Mouse (Mus musculus) spleen, postnatal 4 days (tissue): ENCODE measurements around the gene Itpka.
"Not testable (repeated sequence)": the region's sequence is repeated elsewhere in the genome, so short reads cannot be mapped to it uniquely, and the experiment has no call there.

Source experiments
- DNase-seq, 2 experiments: peaks; one replicate each; pipeline ENCODE4 v3.0.0; 2022; ENCODE audit warnings: low spot score in 2 of 2

The Itpka gene

DNA sequence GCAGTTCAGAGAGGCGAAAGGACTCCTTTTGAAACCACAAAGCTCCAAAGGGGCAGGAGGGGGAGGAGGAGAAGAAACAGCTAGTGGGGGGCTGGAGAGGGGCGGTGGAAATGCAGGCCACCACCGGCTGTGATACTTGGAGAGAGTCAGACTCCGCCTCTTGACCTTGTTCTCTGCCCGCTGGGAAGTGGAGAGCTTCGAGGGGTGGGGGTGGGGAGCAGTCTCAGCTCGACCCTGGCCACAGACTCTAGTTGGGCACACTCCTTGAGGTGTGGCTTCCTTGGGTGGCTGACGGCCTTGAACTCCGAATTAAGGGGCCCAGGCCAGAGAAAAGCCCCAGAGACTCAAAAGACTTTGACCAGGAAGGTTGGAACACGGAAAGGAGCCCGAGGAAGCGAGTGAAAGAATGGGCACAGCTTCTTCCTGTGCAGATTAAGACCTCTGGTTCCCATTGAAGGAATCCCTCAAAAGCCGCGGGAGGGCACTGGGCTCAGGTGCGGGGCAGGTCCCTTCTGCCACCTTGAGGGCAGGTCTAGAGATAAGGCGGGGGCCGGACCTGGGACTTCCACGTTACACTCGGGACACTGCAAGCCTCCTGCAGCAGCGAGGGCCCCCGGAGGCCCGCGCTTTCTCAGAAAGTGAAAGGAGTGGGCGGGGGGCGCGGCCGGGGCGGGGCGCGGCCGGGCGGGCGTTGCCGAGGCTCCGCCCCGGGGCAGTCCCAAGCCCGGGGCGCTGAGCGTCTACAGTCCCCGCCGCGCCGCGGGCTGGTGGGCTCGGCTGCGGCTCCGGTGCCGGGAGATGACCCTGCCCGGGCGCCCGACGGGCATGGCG, at the start of gene Itpka:
TSS of gene Itpka (plus strand) at position 757 of the 831 bp plus-strand sequence.
- peak; percentile 60 to 83 for DNase-seq

DNA sequence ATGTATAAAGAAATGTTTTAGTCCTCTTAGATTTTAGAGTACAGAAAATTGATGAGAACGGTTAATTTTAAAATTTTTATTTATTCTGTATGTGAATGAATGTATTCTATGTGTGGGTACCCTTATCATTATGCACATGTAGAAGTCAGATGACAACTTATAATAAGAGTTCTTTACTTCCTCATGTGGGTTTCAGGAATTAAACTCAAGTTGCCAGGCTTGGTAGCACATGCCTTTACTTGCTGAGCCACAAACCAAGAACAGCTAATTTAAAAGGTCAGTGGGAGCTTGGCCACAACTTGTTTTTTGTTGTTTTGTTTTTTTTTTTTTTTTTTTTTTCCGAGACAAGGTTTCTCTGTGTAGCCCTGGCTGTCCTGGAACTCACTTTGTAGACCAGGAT, 47.3 kb upstream of the Itpka start:
- DNase-seq = no peak

DNA sequence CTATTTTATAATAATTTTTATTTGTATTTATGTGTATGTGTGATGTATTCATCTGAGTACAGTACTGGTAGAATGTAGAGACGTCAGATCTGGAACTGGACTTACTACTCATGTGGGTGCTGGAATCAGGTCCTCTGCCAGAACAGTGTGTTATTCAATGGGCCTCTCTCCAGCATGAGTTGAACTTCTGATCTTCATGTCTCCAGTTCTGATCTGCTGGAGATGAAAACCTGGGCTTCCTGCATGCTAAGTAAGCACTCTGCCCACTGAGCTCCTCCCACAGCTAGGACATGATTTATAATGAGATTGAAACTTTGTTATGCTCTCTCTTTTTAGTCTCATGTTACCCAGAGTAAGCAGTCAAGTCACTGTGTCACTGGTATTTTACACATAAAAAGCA, 46.0 kb upstream of the Itpka start:
- no peak for DNase-seq

DNA sequence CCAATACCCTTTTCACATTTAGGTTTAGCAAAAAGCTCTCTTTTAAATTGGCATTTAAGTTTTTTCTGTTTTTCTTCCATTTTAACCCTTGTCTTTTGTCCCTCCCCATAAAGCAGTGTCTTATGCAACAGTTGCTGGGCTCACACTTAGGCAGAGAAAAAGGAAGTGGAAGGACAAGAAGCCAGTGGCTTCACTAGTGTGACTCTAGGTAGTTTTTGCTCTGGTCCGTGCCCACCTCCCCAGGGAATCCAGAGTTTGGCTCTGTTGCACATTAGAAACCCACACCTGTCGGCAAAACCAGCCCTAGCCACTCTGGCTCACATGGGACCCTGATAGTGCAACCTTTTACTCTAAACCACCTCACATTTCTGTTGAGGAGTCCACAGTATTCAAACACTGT, 43.7 kb upstream of the Itpka start:
- DNase-seq = peak; percentile 59 to 70

DNA sequence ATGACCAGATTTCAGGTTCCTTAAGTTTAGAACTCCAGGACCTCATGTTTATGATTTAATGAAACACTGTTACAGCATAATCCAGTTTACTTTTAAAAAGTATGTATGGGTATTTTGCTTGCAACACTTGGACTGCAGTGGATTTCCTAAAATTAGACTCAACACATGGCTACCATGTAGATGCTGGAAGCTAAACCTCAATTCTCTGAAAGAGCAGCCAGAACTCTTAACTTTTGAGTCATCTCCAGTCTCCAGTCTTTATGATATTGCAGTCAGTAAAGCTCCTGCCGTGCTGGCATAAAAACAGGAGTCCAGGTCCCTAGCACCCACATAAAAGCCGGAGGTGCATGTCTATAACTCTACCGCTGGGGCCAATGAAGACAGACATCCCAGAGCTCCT, 42.2 kb upstream of the Itpka start:
- DNase-seq = no peak

DNA sequence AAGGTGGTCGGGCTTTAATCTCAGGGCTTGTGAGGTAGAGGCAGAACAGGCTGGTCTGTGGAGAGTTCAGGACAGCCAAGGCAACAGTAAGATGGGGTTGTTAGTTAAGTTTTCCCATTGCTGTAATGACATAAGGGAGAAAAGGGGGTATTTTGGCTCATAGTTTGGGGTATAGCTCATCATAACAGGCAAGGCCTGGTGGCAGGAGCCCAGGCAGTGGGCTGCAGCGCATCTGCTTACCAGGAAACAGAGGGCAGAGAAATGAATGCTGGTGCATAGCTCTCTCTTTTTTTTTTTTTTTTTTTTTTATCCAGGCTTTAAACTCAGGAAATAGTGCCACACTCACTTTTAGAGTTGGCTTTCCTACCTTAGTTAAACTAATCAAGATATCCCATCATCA, 39.0 kb upstream of the Itpka start:
- DNase-seq = no peak

DNA sequence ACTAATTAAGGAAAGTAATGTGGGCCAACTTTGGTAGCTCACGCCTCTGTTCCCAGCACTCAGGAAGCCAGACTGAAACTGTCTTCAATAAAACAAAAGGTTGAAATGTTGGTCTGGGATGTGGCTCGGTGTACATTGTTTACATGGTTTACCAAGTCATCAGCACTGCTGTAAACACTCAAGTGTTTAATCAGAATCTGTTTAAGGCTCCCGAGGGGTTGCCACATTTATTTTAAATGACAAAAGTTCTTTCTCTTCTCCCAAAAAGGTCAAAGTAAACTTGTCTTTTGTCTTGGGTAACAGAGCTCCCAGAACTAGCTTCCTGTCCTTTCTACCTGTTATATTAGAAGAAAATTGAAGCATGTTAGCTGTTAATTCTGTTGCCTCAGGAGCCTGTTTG, 34.5 kb upstream of the Itpka start:
- no peak for DNase-seq

DNA sequence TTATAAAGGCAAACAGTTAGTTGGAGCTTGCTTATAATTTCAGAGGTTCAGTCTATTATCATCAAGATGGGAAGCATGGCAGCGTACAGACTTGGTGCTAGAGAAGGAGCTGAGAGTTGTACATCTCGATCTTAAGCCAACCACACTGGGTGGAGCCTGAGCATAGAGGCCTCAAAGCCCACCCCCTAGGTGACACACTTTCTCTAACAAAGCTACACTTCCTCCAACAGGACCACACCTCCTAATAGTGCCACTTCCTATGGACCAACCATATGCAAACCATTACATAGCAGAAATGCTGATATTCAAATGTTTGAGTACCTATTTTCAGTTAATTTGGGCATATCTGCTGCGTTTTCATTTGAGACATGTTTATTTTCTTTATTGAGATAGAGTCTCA, 32.1 kb upstream of the Itpka start:
- DNase-seq = no peak

DNA sequence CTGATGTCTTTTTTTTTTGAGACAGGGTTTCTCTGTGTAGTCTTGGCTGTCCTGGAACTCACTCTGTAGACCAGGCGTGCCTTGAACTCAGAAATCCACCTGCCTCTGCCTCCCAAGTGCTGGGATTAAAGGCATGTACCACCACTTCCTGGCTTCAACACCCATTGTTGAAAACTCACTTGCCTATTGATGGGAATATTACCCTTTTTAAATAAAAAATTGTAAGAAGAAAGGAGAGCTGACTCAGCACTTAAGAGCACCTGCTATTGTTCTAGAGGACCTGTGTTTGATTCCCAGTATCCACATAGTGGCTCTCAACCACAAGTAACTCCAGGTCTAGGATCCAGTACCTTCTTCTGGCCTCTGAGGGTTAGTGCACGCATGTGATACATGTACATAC, 26.3 kb upstream of the Itpka start:
- DNase-seq = not testable (repeated sequence)

DNA sequence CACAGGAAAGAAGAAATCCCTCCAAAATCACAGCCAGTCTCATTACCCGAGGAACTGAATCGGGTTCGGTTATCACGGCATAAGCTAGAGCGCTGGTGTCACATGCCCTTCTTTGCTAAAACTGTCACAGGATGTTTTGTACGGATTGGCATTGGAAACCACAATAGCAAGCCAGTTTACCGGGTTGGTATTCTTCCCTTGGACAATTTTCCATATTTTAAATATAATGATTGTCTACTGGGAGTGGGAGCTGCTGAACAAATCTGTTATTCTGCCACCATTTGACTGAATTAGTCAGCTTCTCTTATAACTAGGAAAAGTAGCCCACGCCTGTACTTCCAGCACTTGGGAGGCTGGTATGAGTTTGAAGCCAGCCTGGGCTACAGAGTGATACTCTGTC, 21.1 kb upstream of the Itpka start:
- no peak for DNase-seq

DNA sequence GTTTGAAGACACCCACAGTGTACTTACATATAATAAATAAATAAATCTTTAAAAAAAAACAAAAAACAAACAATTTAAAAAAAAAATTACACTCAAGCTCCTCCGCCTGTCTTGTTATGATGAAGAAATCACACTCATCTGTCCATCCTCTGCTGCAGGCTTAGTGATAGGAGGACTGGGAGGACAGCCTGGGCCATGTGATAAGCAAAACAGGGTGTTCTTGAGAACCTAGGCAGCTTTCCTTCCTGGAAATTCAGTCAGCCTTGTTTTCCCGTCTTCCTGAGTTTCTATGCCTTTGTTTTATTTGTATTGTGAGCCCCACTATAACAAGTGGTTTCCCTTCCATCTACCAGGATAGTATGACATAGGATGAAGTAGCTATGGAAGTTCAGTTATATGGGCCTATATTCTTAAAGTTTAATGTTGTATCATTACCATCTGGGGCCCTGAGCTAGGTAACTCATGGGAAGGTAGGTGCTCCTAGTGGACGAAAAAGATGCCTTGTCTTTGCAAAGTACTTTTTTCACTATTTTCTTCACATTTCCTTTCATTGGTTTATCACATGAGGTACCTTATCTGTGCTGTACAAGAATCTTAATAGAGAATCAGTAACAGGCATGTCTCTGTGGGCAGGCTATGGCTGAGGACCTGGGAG, 14.2 kb upstream of the Itpka start:
- DNase-seq = no peak

DNA sequence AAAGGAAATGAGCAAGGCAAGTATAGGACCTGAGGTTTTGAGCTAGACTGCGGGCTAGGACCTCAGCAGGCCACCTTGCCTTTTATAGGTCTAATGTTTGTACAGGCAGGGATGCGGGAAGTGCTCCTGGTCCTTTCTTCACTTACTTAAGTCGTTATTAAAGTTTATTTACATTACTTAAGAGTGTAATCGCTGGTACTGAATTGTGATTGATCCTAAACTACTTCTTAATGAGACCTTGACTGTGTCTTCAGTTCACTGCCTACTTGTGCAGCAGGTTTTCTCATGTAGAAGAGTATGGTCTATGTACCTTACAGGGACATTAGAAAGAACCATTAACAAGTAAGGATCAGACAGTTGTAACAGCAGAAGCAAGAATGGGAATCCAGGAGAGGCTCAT, 11.4 kb upstream of the Itpka start:
- DNase-seq = no peak

DNA sequence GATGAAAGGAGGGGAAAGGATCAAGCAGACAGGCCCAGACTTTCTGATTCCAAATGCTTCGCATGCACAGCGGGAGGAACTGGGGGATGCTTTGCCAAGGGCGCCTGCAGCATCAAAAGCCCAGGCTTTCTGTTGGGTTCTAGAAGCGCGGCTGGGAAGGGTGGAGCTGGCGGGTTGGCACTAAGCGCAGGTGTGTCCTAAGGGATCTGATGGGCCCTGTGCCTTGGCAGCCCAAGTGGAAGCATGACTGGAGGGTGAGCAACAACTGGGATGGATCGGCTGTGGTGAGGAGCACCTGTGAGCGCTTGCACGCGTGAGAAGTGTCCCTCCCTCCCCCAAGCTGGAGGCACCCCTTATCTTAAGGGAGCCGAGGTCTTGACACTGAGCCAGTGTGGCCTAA, 5.0 kb upstream of the Itpka start:
- DNase-seq = no peak

DNA sequence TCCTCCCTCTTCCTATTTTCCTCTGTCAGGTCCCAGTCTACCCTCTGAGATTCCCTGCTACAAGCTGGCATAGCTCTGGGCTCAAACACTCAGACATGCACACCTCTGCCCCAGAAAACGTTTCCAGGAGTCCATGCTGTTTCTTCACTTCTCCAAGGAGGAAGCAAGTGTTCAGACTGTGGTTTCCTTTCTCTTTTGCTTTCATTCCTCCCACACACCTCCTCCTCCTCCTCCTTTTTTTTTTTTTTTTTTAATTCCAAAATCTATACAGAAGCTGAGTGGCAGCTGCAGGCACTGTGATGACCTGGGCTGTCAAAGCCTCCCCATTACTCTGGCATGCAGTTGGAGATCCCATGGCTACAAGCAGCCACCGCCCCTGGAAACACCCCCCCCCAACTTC, 1.6 kb upstream of the Itpka start:
- no peak for DNase-seq

DNA sequence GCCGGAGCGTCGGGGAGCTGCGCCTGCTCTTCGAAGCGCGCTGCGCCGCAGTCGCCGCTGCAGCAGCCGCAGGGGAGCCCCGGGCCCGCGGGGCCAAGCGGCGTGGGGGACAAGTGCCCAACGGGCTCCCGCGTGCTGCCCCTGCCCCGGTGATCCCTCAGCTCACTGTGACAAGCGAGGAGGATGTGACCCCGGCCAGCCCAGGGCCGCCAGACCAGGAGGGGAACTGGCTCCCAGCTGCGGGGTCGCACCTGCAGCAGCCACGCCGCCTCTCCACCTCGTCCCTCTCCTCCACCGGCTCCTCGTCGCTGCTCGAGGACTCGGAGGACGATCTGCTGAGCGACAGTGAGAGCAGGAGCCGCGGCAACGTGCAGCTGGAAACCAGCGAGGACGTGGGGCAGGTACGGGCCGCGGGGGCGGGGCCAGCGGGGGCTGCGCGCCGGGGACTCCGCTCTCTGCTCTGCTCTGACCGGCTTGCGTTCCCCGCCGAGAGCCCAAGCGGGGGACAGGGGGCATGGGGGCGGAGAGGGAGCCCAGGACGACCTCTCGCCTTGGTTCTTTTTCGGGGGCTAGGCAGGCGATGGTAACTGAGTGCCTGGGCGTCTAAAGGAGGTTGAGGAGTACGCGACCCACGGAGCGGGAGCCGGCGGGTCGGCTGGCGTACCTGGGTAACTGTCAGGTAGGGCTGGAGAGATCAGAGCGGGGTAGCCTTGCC, 481 bp downstream of the Itpka start:
- DNase-seq = peak; percentile 43 to 81

DNA sequence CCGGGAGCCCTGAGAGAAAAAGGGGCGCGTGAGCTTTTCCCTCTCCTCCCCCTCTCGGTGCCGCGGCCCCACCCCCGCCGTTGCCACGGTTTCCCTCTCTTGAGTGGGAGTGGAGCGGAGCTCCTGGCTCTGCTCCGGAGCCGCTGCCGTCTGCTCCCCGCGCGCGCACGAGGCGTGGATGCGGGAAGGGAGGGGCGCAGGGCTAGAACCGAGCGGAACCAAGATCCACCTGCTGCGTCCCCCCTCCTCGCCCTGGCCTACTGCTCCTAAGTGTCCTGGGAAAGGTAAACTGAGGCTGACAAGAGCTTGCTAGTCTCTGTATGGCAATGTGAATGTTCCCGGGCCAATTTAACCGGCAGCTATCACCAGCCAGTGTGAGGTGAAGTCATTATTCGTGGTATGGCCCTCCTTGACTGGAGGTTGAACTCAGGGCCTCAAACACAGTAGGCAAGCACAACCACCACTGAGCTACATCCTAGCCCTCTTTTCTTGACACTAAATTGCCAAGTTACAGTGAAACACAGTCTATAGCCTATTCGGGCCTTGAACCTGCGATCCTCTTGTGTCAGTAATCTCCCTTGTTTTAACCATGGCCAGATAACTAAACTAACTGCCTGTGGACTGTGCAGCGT, 1.2 kb downstream of the Itpka start:
- peak in 1 of 2 experiments; percentile 21 for DNase-seq

DNA sequence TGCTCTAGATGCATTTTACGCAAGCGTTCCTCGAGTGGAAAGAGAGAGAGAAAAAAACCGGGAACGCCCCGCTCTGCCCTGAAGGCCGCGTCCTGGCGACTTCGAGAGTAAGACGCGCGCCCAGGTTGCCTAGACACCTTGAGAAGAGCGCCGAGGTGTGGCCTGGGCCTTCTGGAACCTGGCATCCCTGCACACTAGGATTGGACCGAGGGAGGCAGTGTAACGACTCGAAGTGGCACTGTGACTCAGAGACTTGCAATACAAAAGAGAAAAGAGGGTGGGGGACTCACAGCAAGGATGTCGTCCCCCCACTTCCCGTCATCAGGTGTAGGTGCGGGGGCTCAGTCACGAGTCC, 1.6 kb downstream of the Itpka start:
- no peak for DNase-seq

DNA sequence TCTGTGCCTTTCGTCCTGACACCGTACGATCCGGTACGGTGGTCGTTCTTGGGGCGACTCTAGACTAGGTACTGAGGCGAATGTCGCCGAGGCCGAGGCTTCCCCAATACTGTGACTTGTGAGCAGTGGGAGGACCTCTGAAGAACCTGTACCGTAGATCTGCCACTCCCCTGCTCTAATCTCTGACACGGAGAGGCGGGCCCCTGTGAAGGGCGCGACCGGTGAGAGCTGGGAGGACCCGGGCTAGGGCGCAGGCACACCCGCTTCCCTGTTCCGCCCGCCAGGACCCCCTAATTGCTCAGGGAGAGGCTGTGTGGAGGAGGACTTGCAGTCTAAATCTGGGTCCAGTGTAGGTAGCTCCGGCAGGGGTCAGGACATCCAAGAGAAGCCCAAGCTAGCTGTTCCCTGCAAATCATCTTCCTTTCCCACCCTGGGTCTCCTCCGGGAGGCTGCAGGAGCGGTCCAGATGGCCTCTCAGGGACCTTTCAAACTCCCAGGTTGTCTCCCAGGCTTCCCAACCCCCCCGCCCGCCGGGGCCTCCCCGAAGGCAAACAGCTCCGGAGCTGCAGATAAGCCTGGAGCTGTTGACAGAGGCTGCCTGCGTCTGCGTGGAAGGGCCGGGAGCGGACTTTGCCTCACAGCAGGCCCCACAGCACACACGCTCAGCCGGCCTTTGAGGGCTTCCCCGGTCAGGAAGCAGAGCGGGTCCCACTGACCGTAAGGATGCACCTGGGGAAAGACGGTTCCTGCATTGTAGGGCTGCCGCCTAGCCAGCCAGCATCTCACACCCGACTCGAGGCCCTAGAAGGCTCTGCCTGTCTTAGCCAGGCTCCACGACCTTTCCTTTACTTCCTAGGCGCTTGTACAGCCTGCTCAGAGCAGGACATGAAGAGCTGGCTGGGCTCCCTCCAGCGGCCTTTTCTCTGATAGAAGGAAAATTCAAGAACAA, 2.3 kb downstream of the Itpka start:
- peak in 1 of 2 experiments; percentile 28 for DNase-seq

DNA sequence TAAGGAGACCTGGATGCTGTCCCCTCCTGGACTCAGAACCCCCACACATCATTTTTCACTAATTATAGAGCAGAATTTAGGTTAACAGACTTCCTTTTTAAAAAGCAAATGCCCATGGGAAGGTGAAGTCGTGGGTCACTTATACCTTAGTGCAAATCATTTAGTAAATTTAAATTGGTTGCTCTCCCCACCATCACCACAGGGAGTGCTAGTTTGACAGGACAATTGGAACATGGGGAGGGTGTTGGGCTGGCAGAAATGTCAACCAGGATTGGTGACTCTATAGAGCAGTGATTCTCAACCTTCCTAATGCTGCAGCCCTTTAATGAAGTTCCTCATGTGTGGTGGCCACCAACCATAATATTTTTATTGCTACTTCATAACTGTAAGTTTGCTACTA, 3.1 kb downstream of the Itpka start:
- DNase-seq = no peak

DNA sequence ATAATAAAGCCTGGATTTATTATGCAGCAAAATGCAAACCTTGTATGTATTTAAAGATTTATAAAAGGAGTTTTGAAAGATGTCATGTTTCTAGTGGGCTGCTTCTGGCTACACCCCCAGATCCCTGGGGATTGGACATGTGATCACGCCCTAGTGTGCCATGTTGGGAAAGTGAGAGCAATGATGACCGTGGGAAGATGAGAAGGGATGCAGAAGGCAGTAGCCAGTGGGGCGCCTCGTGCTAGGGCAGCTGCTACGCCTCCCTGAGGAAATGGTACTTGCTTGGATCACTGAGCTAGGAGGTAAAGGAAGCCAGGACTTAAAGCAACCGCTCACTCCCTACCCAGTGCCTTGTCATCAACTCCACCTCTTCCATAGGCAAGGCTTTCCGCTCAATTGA, 5.4 kb downstream of the Itpka start:
- no peak for DNase-seq

DNA sequence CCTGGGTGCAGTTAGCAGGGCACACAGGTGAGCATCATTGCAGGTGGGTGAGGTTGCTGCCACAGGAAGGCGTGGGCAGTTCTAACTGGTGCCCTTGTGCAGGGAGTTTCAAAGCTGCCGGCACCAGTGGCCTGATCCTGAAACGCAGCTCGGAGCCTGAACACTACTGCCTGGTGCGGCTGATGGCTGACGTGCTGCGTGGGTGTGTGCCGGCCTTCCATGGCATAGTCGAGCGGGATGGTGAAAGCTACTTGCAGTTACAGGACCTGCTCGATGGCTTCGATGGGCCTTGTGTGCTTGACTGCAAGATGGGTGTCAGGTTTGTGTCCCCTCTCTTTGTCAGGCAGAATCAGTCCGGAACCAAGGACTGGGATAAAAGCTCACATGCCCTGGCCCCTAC, 7.1 kb downstream of the Itpka start:
- DNase-seq = no peak
